Mouse (Mus musculus) MEL (cell line): ENCODE data around the gene Qars. TPM values are rescaled to one million over a fixed set of nuclear protein-coding genes. Genes with fewer than 3 reads are reported as not detected.
A peak's percentile ranks its signal among the peaks of the same experiment; 100 is the strongest.

ENCODE experiments used
- DNase-seq: peaks from one replicate; pipeline ENCODE4 v3.0.0; 2011; ENCODE audit warnings: low read depth, low spot score
- H3K27ac ChIP-seq: 2 replicates; pipeline ENCODE4 v1.5.1; 2012; ENCODE audit warnings: low read depth, mild to moderate bottlenecking, control low read depth, low read length, moderate library complexity; ENCODE audit not compliant: control insufficient read depth
- H3K27me3 ChIP-seq, 2 experiments: fragments of 150-350 bp in 1 of 2; sonication (generic) in 1 of 2; 2 replicates each; pipeline ENCODE4 v1.6.1; 2012; ENCODE audit warnings: low read length in 2 of 2, mild to moderate bottlenecking in 2 of 2, improper control_type of control experiment in 1 of 2, moderate library complexity in 1 of 2; ENCODE audit not compliant: insufficient read depth in 2 of 2, control insufficient read depth in 1 of 2
- H3K36me3 ChIP-seq, 2 experiments: 2 replicates each; pipeline ENCODE4 v1.6.1; 2012 to 2014; ENCODE audit warnings: low read length in 2 of 2, improper control_type of control experiment in 1 of 2, inconsistent platforms in 1 of 2, mild to moderate bottlenecking in 1 of 2; ENCODE audit not compliant: insufficient read depth in 2 of 2, control insufficient read depth in 1 of 2
- H3K4me1 ChIP-seq, 2 experiments: fragments of 150-350 bp in 1 of 2; sonication (generic) in 1 of 2; 2 replicates each; pipeline ENCODE4 v1.6.1; 2012; ENCODE audit warnings: low read length in 2 of 2, improper control_type of control experiment in 1 of 2, mild to moderate bottlenecking in 1 of 2; ENCODE audit not compliant: insufficient read depth in 2 of 2, control insufficient read depth in 1 of 2
- H3K4me3 ChIP-seq, 2 experiments: fragments of 150-350 bp in 1 of 2; sonication (generic) in 1 of 2; 2 replicates each; pipeline ENCODE4 v1.5.1; 2012; ENCODE audit warnings: low read depth in 2 of 2, low read length in 2 of 2, mild to moderate bottlenecking in 2 of 2, moderate library complexity in 2 of 2, control low read depth in 1 of 2, improper control_type of control experiment in 1 of 2; ENCODE audit not compliant: control insufficient read depth in 1 of 2, insufficient read depth in 1 of 2
- H3K79me2 ChIP-seq: 2 replicates; pipeline ENCODE4 v1.6.1; 2012; ENCODE audit warnings: mild to moderate bottlenecking, low read length, moderate library complexity; ENCODE audit not compliant: control insufficient read depth, poor library complexity, insufficient read depth
- H3K9ac ChIP-seq: 2 replicates; pipeline ENCODE4 v1.6.1; 2012; ENCODE audit warnings: low read depth, mild to moderate bottlenecking, control low read depth, low read length, moderate library complexity; ENCODE audit not compliant: control insufficient read depth, poor library complexity, severe bottlenecking
- H3K9me3 ChIP-seq: fragments of 150-350 bp; sonication (generic); replicated peaks from 2 replicates; pipeline ENCODE4 v1.6.1; 2012; ENCODE audit warnings: mild to moderate bottlenecking, low read length, improper control_type of control experiment, moderate library complexity; ENCODE audit not compliant: insufficient read depth
- BHLHE40 ChIP-seq: IDR thresholded peaks from 2 replicates; pipeline ENCODE4 v1.6.1; 2012; ENCODE audit warnings: low read depth, mild to moderate bottlenecking, inconsistent platforms, low read length, improper control_type of control experiment, borderline replicate concordance
- CTCF ChIP-seq, 3 experiments: IDR thresholded peaks in 2 of 3; conservative IDR thresholded peaks in 1 of 3; 2 replicates each; pipeline ENCODE4 v1.5.1; 2011 to 2012; ENCODE audit warnings: low read length in 3 of 3, low read depth in 2 of 3, mild to moderate bottlenecking in 2 of 3, improper control_type of control experiment in 1 of 3, inconsistent platforms in 1 of 3, mixed read lengths in 1 of 3, moderate library complexity in 1 of 3; ENCODE audit not compliant: control insufficient read depth in 1 of 3, insufficient read depth in 1 of 3, poor library complexity in 1 of 3, severe bottlenecking in 1 of 3
- ELF1 ChIP-seq: IDR thresholded peaks from 2 replicates; pipeline ENCODE4 v1.6.1; 2014; ENCODE audit warnings: low read depth, mild to moderate bottlenecking, inconsistent platforms, low read length, improper control_type of control experiment, moderate library complexity
- EP300 ChIP-seq, 2 experiments: IDR thresholded peaks; 2 replicates each; pipeline ENCODE4 v1.6.1; 2011; ENCODE audit warnings: improper control_type of control experiment in 2 of 2, low read length in 2 of 2, low read depth in 1 of 2, mild to moderate bottlenecking in 1 of 2
- ETS1 ChIP-seq: IDR thresholded peaks from 2 replicates; pipeline ENCODE4 v1.6.1; 2012; ENCODE audit warnings: low read depth, mild to moderate bottlenecking, inconsistent platforms, low read length, improper control_type of control experiment, moderate library complexity
- GABPA ChIP-seq: IDR thresholded peaks from 2 replicates; pipeline ENCODE4 v1.6.1; 2012; ENCODE audit warnings: low read depth, mild to moderate bottlenecking, inconsistent platforms, low read length, improper control_type of control experiment, moderate library complexity
- GATA1 ChIP-seq: IDR thresholded peaks from 2 replicates; pipeline ENCODE4 v1.6.1; 2011; ENCODE audit warnings: low read depth, low read length, improper control_type of control experiment
- HCFC1 ChIP-seq: IDR thresholded peaks from 2 replicates; pipeline ENCODE4 v1.6.1; 2012; ENCODE audit warnings: low read depth, mild to moderate bottlenecking, inconsistent platforms, low read length, improper control_type of control experiment, moderate library complexity
- JUND ChIP-seq: IDR thresholded peaks from 2 replicates; pipeline ENCODE4 v1.6.1; 2011; ENCODE audit warnings: low read depth, mild to moderate bottlenecking, improper control_type of control experiment, low read length
- MAX ChIP-seq: IDR thresholded peaks from 2 replicates; pipeline ENCODE4 v1.6.1; 2011; ENCODE audit warnings: low read length, improper control_type of control experiment
- MAZ ChIP-seq: IDR thresholded peaks from 2 replicates; pipeline ENCODE4 v1.6.1; 2012; ENCODE audit warnings: low read depth, mild to moderate bottlenecking, inconsistent platforms, low read length, improper control_type of control experiment
- MEF2A ChIP-seq: IDR thresholded peaks from 2 replicates; pipeline ENCODE4 v1.6.1; 2014; ENCODE audit warnings: low read depth, mild to moderate bottlenecking, inconsistent platforms, low read length, improper control_type of control experiment; ENCODE audit not compliant: poor library complexity, insufficient replicate concordance, severe bottlenecking; ENCODE audit errors: extremely low read depth
- MXI1 ChIP-seq: IDR thresholded peaks from 2 replicates; pipeline ENCODE4 v1.6.1; 2011; ENCODE audit warnings: mild to moderate bottlenecking, low read depth, low read length, improper control_type of control experiment
- POLR2AphosphoS2 ChIP-seq: IDR thresholded peaks from 2 replicates; pipeline ENCODE4 v1.6.1; 2011; ENCODE audit warnings: low read length, improper control_type of control experiment
- RAD21 ChIP-seq: IDR thresholded peaks from 2 replicates; pipeline ENCODE4 v1.6.1; 2011; ENCODE audit warnings: mild to moderate bottlenecking, low read depth, low read length, improper control_type of control experiment
- RCOR1 ChIP-seq: IDR thresholded peaks from 2 replicates; pipeline ENCODE4 v1.6.1; 2012; ENCODE audit warnings: low read depth, mild to moderate bottlenecking, inconsistent platforms, low read length, improper control_type of control experiment
- SIN3A ChIP-seq: IDR thresholded peaks from 2 replicates; pipeline ENCODE4 v1.6.1; 2012; ENCODE audit warnings: low read length, improper control_type of control experiment, inconsistent platforms
- SMC3 ChIP-seq: IDR thresholded peaks from 2 replicates; pipeline ENCODE4 v1.6.1; 2011; ENCODE audit warnings: low read depth, low read length, improper control_type of control experiment
- TAL1 ChIP-seq: IDR thresholded peaks from 2 replicates; pipeline ENCODE4 v1.6.1; 2012; ENCODE audit warnings: mild to moderate bottlenecking, inconsistent platforms, low read length, moderate library complexity, mixed read lengths
- UBTF ChIP-seq: IDR thresholded peaks from 2 replicates; pipeline ENCODE4 v1.6.1; 2012; ENCODE audit warnings: low read depth, mild to moderate bottlenecking, inconsistent platforms, low read length, improper control_type of control experiment, moderate library complexity, borderline replicate concordance; ENCODE audit not compliant: insufficient read depth
- USF1 ChIP-seq: IDR thresholded peaks from 2 replicates; pipeline ENCODE4 v1.6.1; 2014; ENCODE audit warnings: low read depth, mild to moderate bottlenecking, inconsistent platforms, low read length, improper control_type of control experiment, moderate library complexity
- USF2 ChIP-seq, 2 experiments: IDR thresholded peaks; 2 replicates each; pipeline ENCODE4 v1.6.1; 2011 to 2012; ENCODE audit warnings: improper control_type of control experiment in 2 of 2, low read length in 2 of 2, borderline replicate concordance in 1 of 2, inconsistent platforms in 1 of 2, low read depth in 1 of 2, mild to moderate bottlenecking in 1 of 2; ENCODE audit not compliant: insufficient read depth in 1 of 2
- ZC3H11A ChIP-seq: IDR thresholded peaks from 2 replicates; pipeline ENCODE4 v1.6.1; 2012; ENCODE audit warnings: low read depth, mild to moderate bottlenecking, inconsistent platforms, low read length, improper control_type of control experiment
- polyA plus RNA-seq, 2 experiments: library from polyadenylated mRNA; stranded (reverse) in 1 of 2; unstranded in 1 of 2; fragments of >175 nt in 1 of 2; fragments of >200 nt in 1 of 2; gene quantifications; 2 replicates each; pipeline versions ENCODE4 v1.2.1 to v1.2.4; 2012; ENCODE audit warnings: low replicate concordance in 2 of 2, low read depth in 1 of 2; ENCODE audit not compliant: insufficient read length in 2 of 2, insufficient read depth in 1 of 2, missing spikeins in 1 of 2
- total RNA-seq: library from RNA; depleted of rRNA; stranded (reverse); fragments of 300-350 nt; gene quantifications from 2 replicates; pipeline ENCODE4 v1.2.3, GENCODE M21; 2012

The Qars gene
- total and polyA plus RNA-seq, 3 experiments: 286 to 407 TPM; not detected in 1

GRCm38 (mm10) chr9:108517931-108518332, 10.4 kb downstream of the Qars start (continued):
- TF ChIP-seq HCFC1 (peak; percentile 85), SIN3A (peak; percentile 95), GABPA (no peak), CTCF (IDR thresholded peaks at IDR 0.05 in 2 of 3, conservative IDR thresholded peaks at IDR 0.05 in 1 of 3; ENCODE audit: control insufficient read depth in 1 of 3, insufficient read depth in 1 of 3, low read depth in 2 of 3, low read length in 3 of 3, poor library complexity in 1 of 3, severe bottlenecking in 1 of 3) (no peak), USF1 (no peak), POLR2AphosphoS2 (no peak), MAZ (peak; percentile 74), MXI1 (peak; percentile 92), ZC3H11A (no peak), BHLHE40 (no peak), UBTF (no peak), TAL1 (no peak), SMC3 (0 out of 2 replicates have a peak, but pooled peaks have one; percentile 11)

DNA sequence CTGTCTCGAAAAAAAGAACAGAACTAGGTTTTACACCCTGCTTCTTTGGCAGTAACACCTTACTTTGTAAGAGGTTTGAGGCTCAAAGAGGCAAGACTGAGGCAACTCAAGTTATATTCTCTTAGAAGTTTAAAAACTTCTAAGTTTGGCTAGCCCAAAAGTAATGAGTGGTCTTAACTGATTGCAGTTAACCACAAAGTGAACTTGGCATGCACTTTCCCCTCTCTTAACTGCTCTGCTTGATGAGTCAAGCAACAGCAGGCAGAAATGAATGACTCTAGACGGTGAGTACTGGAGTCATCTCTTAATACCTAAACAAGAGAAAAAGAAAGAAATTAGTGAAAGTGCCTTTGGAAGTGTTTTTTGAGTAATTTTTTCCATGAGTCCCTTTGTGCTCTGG, 14.1 kb downstream of the Qars start:
- Histone ChIP-seq H3K36me3 (peaks cover 27 to 35% of the 10 kb centered on the region in 2 experiments), H3K27me3 (no peaks in the 10 kb centered on the region), H3K4me3 (no peak overlapping the region), H3K27ac (peak overlapping the region; percentile 20), H3K4me1 (peaks cover 6 to 13% of the 10 kb centered on the region in 2 experiments)
- DNase-seq: peak; percentile 86
- TF ChIP-seq MAX: no peak
- TF ChIP-seq RCOR1: peak; percentile 84
- TF ChIP-seq MXI1: peak; percentile 50; the same call in 1 of the 2 replicates
- TF ChIP-seq GATA1: peak; percentile 93
- TF ChIP-seq ETS1: peak; percentile 66
- peak; percentile 62 for TF ChIP-seq SIN3A
- peak; percentile 59 to 77 for TF ChIP-seq EP300 (IDR thresholded peaks at IDR 0.05; ENCODE audit: low read depth in 1 of 2, low read length in 2 of 2)
- TF ChIP-seq MEF2A: no peak
- TF ChIP-seq, all 39 proteins: peak for 6
- H3K9ac ChIP-seq: no peak overlapping the region
- H3K9me3 ChIP-seq: no peaks in the 10 kb centered on the region
- H3K79me2 ChIP-seq: peaks cover 64% of the 10 kb centered on the region

GRCm38 (mm10) chr9:108523341-108523740, 15.8 kb downstream of the Qars start:
- peaks cover 35 to 37% of the 10 kb centered on the region in 2 experiments for H3K36me3 ChIP-seq
- H3K4me1 ChIP-seq: peaks cover 6 to 13% of the 10 kb centered on the region in 2 experiments
- no peak overlapping the region for H3K27ac ChIP-seq
- TF ChIP-seq USF2 (IDR thresholded peaks at IDR 0.05; ENCODE audit: borderline replicate concordance in 1 of 2, insufficient read depth in 1 of 2, low read depth in 1 of 2, low read length in 2 of 2) (no peak), JUND (no peak), ELF1 (no peak), MAZ (no peak), RAD21 (no peak), POLR2AphosphoS2 (no peak)
- peaks cover 64% of the 10 kb centered on the region for H3K79me2 ChIP-seq
- no peak overlapping the region for H3K9ac ChIP-seq
- no peak overlapping the region for H3K4me3 ChIP-seq
- no peaks in the 10 kb centered on the region for H3K9me3 ChIP-seq
- no peaks in the 10 kb centered on the region for H3K27me3 ChIP-seq
- no peak for DNase-seq
